Mouse (Mus musculus) G1E (cell line): ENCODE measurements around the gene Dusp19. TPM values are rescaled to one million over a fixed set of nuclear protein-coding genes. Genes with fewer than 3 reads are reported as not detected.

Experiments used
- ATAC-seq: 2 replicates; pipeline ENCODE4 v1.8.0; 2016; ENCODE audit warnings: mild to moderate bottlenecking; ENCODE audit not compliant: insufficient number of reproducible peaks, poor library complexity, low FRiP score, severe bottlenecking; ENCODE audit errors: extremely low read depth
- DNase-seq: peaks from one replicate; pipeline ENCODE4 v3.0.0; 2012; ENCODE audit warnings: low spot score
- H3K27me3 ChIP-seq: 2 replicates; pipeline ENCODE4 v1.6.1; 2012; ENCODE audit warnings: mild to moderate bottlenecking, low read length, inconsistent platforms; ENCODE audit not compliant: insufficient read depth
- H3K36me3 ChIP-seq: replicated peaks from 2 replicates; pipeline ENCODE3; 2012; ENCODE audit warnings: mild to moderate bottlenecking, inconsistent platforms
- H3K4me1 ChIP-seq: 2 replicates; pipeline ENCODE4 v1.6.1; 2012; ENCODE audit warnings: low read depth, low read length, inconsistent platforms, mixed read lengths; ENCODE audit not compliant: insufficient read depth
- H3K4me3 ChIP-seq: 2 replicates; pipeline ENCODE4 v1.5.1; 2012; ENCODE audit warnings: low read depth, mild to moderate bottlenecking, inconsistent platforms, low read length, moderate library complexity, mixed read lengths
- H3K9me3 ChIP-seq: replicated peaks from 2 replicates; pipeline ENCODE4 v1.6.1; 2012; ENCODE audit warnings: inconsistent platforms
- CTCF ChIP-seq: IDR thresholded peaks from 2 replicates; pipeline ENCODE4 v1.5.1; 2012; ENCODE audit warnings: low read depth, low read length, inconsistent platforms, mixed read lengths
- GATA1 ChIP-seq: IDR thresholded peaks from 2 replicates; pipeline ENCODE4 v1.6.1; 2012; ENCODE audit warnings: borderline replicate concordance, low read length, inconsistent platforms, mixed read lengths
- GATA2 ChIP-seq: IDR thresholded peaks from 2 replicates; pipeline ENCODE4 v1.6.1; 2012; ENCODE audit warnings: low read depth, low read length, inconsistent platforms, borderline replicate concordance
- POLR2AphosphoS5 ChIP-seq: IDR thresholded peaks from 2 replicates; pipeline ENCODE4 v1.6.1; 2012; ENCODE audit warnings: low read depth, low read length, inconsistent platforms; ENCODE audit not compliant: insufficient replicate concordance
- TAL1 ChIP-seq: conservative IDR thresholded peaks from 2 replicates; pipeline ENCODE4 v1.6.1; 2012; ENCODE audit warnings: low read depth, low read length, inconsistent platforms, mixed read lengths
- polyA plus RNA-seq: library from polyadenylated mRNA; stranded (reverse); fragments of >175 nt; gene quantifications from 2 replicates; pipeline ENCODE4 v1.2.3, GENCODE M21; 2012
- total RNA-seq, 2 experiments: library from RNA; stranded (forward) in 1 of 2; stranded (reverse) in 1 of 2; fragments of 200-1000 nt in 1 of 2; fragments of >200 nt in 1 of 2; fragmentation: Nextera tagmentation in 1 of 2; gene quantifications; 2 replicates each; pipeline ENCODE4 v1.2.3; 2014 to 2017

Gene Dusp19
- total and polyA plus RNA-seq, 3 experiments = 1.1 to 27.0 (median 19.3) TPM

DNA sequence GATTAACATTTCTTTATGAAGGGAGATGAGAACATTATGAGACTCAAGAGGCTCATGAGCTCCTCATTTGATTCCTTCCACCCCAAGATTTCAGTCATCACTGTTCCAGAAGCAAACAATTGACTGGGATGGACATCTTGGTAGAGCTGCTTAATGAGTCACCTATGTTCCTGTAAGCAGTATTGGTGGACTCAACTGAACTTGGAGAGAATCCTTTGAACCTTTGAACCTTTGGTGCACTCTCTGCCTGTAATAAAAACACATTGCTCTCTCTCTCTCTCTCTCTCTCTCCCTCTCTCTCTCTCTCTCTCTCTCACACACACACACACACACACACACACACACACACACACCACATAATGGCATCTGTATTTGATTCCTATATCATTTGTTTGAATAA, 16.2 kb upstream of the Dusp19 start:
- TF ChIP-seq CTCF (no peak), TAL1 (no peak), GATA2 (no peak), GATA1 (no peak), POLR2AphosphoS5 (no peak)
- Histone ChIP-seq H3K36me3 (no peaks in the 10 kb centered on the region), H3K4me1 (peaks cover 11% of the 10 kb centered on the region), H3K27me3 (peaks cover 5% of the 10 kb centered on the region; the same call in 1 of the 2 replicates), H3K9me3 (no peaks in the 10 kb centered on the region), H3K4me3 (no peak overlapping the region)
- ATAC-seq (no peak), DNase-seq (no peak)

DNA sequence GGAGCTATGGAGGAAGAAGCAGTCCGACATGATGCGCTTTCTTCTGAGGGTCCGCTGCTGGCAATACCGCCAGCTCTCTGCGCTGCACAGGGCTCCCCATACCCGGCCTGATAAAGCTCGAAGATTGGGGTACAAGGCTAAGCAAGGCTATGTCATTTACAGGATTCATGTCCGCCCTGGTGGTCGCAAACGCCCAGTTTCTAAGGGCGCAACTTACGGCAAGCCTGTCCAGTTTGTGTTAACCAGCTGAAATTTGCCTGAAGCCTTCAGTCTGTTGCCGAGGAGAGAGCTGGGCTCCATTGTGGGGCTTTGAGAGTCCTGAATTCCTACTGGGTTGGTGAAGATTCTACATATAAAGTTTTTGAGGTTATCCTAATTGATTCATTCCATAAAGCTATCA, 14.1 kb upstream of the Dusp19 start:
- Histone ChIP-seq H3K27me3 (peaks cover 5% of the 10 kb centered on the region; the same call in 1 of the 2 replicates), H3K4me3 (no peak overlapping the region), H3K9me3 (no peaks in the 10 kb centered on the region), H3K36me3 (no peaks in the 10 kb centered on the region), H3K4me1 (peaks cover 2% of the 10 kb centered on the region; the same call in 1 of the 2 replicates)
- no peak for ATAC-seq
- DNase-seq = no peak
- TF ChIP-seq GATA1 (no peak), TAL1 (no peak), CTCF (no peak)

DNA sequence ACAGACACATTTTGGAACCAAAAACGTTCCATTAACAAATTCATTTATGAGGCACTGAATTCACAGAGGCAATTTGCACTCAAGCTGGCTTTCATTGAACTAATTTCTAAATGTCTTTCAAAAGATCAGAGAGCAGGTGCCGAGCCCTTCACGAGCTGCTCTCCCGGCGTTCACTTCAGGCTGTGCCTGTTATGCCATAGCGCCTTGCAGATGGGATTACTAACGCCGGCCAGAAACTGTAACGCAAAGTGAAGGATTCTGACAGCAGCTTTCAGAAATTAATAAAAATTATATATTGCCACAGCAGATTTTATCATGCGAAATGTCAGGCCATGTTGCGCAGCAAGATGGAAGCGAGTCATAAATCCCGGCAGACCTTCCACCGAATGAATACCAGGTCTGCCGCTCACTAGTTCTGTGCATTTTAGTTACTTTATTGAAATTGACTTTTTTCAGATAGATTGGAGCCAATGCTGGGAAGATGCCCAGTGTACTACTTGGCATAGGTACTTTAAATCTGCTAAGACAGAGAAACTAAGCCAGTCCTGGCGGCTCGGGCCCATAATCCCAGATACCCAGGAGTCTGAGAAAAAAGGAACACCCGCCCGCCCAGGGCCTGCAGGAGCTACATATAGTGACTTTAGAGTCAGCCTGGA, 12.9 kb upstream of the Dusp19 start:
- DNase-seq = no peak
- no peaks in the 10 kb centered on the region for H3K36me3 ChIP-seq
- H3K4me1 ChIP-seq = no peaks in the 10 kb centered on the region
- peaks cover 5% of the 10 kb centered on the region; the same call in 1 of the 2 replicates for H3K27me3 ChIP-seq
- ATAC-seq = no peak
- no peak for TF ChIP-seq TAL1
- no peak for TF ChIP-seq CTCF
- TF ChIP-seq GATA1 = no peak
- no peak for TF ChIP-seq POLR2AphosphoS5
- no peak for TF ChIP-seq GATA2
- no peak overlapping the region for H3K4me3 ChIP-seq
- H3K9me3 ChIP-seq = no peaks in the 10 kb centered on the region

DNA sequence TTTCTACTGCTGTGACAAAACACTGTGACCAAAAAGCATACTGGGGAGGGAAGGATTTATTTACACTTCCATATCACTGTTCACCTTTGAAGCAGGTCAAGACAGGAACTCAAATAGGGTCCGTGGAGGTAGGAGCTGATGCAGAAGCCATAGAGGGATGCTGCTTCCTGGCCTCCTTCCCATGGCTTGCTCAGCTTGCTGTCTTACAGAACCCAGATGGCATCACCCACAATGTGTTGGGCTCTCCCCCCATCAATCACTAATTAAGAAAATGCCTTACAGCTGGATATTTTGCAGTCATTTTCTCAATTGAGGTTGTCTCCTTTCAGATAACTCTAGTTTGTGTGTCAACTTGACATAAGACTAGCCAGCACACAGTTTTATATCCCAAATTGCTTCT, 4.6 kb upstream of the Dusp19 start:
- DNase-seq = no peak
- H3K27me3 ChIP-seq = no peaks in the 10 kb centered on the region; the same call in 1 of the 2 replicates
- H3K4me3 ChIP-seq = no peak overlapping the region
- ATAC-seq = no peak
- TF ChIP-seq GATA2 = no peak
- TF ChIP-seq POLR2AphosphoS5 = no peak
- no peak for TF ChIP-seq GATA1
- TF ChIP-seq TAL1 = no peak
- TF ChIP-seq CTCF = no peak
- peaks cover 8% of the 10 kb centered on the region for H3K4me1 ChIP-seq
- no peaks in the 10 kb centered on the region for H3K36me3 ChIP-seq
- no peaks in the 10 kb centered on the region for H3K9me3 ChIP-seq

DNA sequence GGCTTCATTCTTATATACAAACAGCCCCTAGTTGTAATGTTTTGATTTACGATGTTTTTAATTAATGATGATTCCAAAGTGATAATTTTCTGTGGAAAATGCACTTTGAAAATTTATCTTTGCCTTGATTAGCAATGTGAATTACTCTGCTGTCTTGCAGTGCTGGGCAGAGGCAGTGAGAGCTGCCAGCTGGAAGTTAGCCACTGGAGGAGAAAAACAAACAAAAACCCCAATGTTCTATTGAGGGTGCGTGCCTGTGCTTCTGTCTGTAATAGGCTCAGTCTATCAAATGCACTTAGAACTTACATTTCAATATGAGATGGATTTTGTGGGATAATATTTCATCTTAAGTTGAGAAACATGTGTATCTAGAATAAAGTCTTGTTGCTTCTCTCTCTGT, 4.0 kb upstream of the Dusp19 start:
- H3K36me3 ChIP-seq = no peaks in the 10 kb centered on the region
- no peak for ATAC-seq
- no peaks in the 10 kb centered on the region; the same call in 1 of the 2 replicates for H3K27me3 ChIP-seq
- H3K9me3 ChIP-seq = no peaks in the 10 kb centered on the region
- H3K4me1 ChIP-seq = peaks cover 11% of the 10 kb centered on the region
- H3K4me3 ChIP-seq = no peak overlapping the region
- no peak for DNase-seq
- TF ChIP-seq POLR2AphosphoS5 (no peak), GATA2 (no peak), GATA1 (no peak), TAL1 (no peak), CTCF (no peak)

DNA sequence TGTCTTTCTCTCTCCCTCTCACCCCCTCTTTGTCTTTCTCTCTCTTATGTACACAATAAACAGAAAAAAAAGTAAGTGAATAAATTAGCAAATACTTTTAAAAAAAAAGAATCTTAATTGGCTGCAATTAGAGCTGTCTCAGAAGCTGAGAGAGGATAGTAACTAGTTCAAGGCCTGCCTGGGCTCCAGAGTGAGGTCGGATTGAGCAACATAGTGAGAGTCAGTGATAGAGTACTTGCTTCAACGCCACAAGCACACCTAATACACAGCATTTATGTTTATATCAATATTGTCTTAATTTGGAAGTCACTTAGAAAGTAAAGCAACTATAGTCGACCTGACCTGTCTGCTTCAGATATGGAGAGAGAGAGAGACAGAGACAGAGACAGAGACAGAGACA, 2.1 kb downstream of the Dusp19 start:
- no peak for TF ChIP-seq GATA2
- TF ChIP-seq CTCF = no peak
- no peak for TF ChIP-seq GATA1
- TF ChIP-seq POLR2AphosphoS5 = no peak
- no peak for TF ChIP-seq TAL1
- H3K4me3 ChIP-seq = no peak overlapping the region
- peaks cover 21% of the 10 kb centered on the region for H3K4me1 ChIP-seq
- no peaks in the 10 kb centered on the region for H3K9me3 ChIP-seq
- no peaks in the 10 kb centered on the region for H3K27me3 ChIP-seq
- H3K36me3 ChIP-seq = peaks cover 24% of the 10 kb centered on the region
- ATAC-seq (no peak), DNase-seq (no peak)
